Mouse (Mus musculus) liver, embryonic 13.5 days (tissue): Measurements from ENCODE around the gene Adamts17. TPM values are rescaled to one million over a fixed set of nuclear protein-coding genes. Genes with fewer than 3 reads are reported as not detected.

Experiments
- ATAC-seq: fragments of 200-750 bp; cut with Nextera tagmentation; 2 replicates; pipeline ENCODE4 v1.8.0; 2017; ENCODE audit warnings: low read depth, mild to moderate bottlenecking, moderate number of reproducible peaks, moderate library complexity
- DNase-seq: peaks from one replicate; pipeline ENCODE4 v3.0.0; 2022
- H3K27ac ChIP-seq: fragments of 300-500 bp; sonication (generic); 2 replicates; pipeline ENCODE4 v1.5.1; 2015; ENCODE audit warnings: moderate library complexity, mild to moderate bottlenecking, inconsistent platforms
- H3K27me3 ChIP-seq: fragments of 300-500 bp; sonication (generic); 2 replicates; pipeline ENCODE4 v1.6.1; 2015; ENCODE audit warnings: mild to moderate bottlenecking, inconsistent platforms
- H3K36me3 ChIP-seq: fragments of 300-500 bp; sonication (generic); 2 replicates; pipeline ENCODE4 v1.6.1; 2015; ENCODE audit warnings: mild to moderate bottlenecking, inconsistent platforms
- H3K4me1 ChIP-seq: fragments of 300-500 bp; sonication (generic); replicated peaks from 2 replicates; pipeline ENCODE4 v1.6.1; 2015; ENCODE audit warnings: inconsistent platforms
- H3K4me2 ChIP-seq: fragments of 300-500 bp; sonication (generic); 2 replicates; pipeline ENCODE4 v1.6.1; 2015; ENCODE audit warnings: inconsistent platforms, mild to moderate bottlenecking, moderate library complexity
- H3K4me3 ChIP-seq: fragments of 300-500 bp; sonication (generic); replicated peaks from 2 replicates; pipeline ENCODE4 v1.5.1; 2015; ENCODE audit warnings: mild to moderate bottlenecking, inconsistent platforms
- H3K9ac ChIP-seq: fragments of 300-500 bp; sonication (generic); 2 replicates; pipeline ENCODE4 v1.6.1; 2015; ENCODE audit warnings: mild to moderate bottlenecking, inconsistent platforms
- H3K9me3 ChIP-seq: fragments of 300-500 bp; sonication (generic); replicated peaks from 2 replicates; pipeline ENCODE4 v1.6.1; 2016; ENCODE audit warnings: inconsistent platforms
- WGBS: fragments of 180-500 bp; shearing (Covaris S2); methylation state at CpG from one replicate; pipeline ENCODE4 v1.1.7; 2015; ENCODE audit not compliant: insufficient replicate concordance; 5-methylcytosine and 5-hydroxymethylcytosine counted together
- polyA plus RNA-seq: library from polyadenylated mRNA; unstranded; fragments of >200 nt; fragmentation: Nextera tagmentation; extraction: Ambion mirVana; gene quantifications from 2 replicates; pipeline ENCODE4 v1.2.1, GENCODE M21; 2015

The Adamts17 gene
- 0.20 and 0.33 TPM in 2 replicates for polyA plus RNA-seq

- under 1% methylated on average over 30 of the region's 30 CpGs for WGBS
- Histone ChIP-seq H3K4me2 (peak within 1 kb of the TSS; percentile 82), H3K4me1 (peaks cover 10% of the 10 kb centered on the region), H3K36me3 (no peaks in the 10 kb centered on the region), H3K9me3 (no peaks in the 10 kb centered on the region), H3K9ac (peak within 1 kb of the TSS; percentile 8; the same call in 1 of the 2 replicates), H3K27ac (no peak within 1 kb of the TSS), H3K27me3 (peaks cover 43% of the 10 kb centered on the region), H3K4me3 (peak within 1 kb of the TSS; percentile 54)
- ATAC-seq (peak; percentile 92), DNase-seq (peak; percentile 69)
Observed at GRCm38 (mm10) chr7:66839463-66840007, at the start of gene Adamts17. Gene Adamts17 (plus strand): TSS chr7:66839735.

GRCm38 (mm10) chr7:66789860-66790748, 49.4 kb upstream of the Adamts17 start:
- Histone ChIP-seq H3K27me3 (no peaks in the 10 kb centered on the region), H3K27ac (no peak overlapping the region), H3K9me3 (no peaks in the 10 kb centered on the region), H3K4me2 (no peak overlapping the region), H3K4me3 (no peak overlapping the region), H3K36me3 (no peaks in the 10 kb centered on the region), H3K4me1 (peaks cover 8% of the 10 kb centered on the region), H3K9ac (no peak overlapping the region)
- DNase-seq (peak; percentile 1), ATAC-seq (no peak)
- 36% methylated on average over 8 of the region's 8 CpGs for WGBS

- ATAC-seq (no peak), DNase-seq (no peak)
- H3K4me3 ChIP-seq, result no peak overlapping the region
- no peaks in the 10 kb centered on the region for H3K27me3 ChIP-seq
- H3K4me1 ChIP-seq, result peaks cover 8% of the 10 kb centered on the region
- no peak overlapping the region for H3K27ac ChIP-seq
- H3K4me2 ChIP-seq, result no peak overlapping the region
- no peaks in the 10 kb centered on the region for H3K9me3 ChIP-seq
- H3K36me3 ChIP-seq, result no peaks in the 10 kb centered on the region
- 85% methylated on average over 3 of the region's 3 CpGs for WGBS
- no peak overlapping the region for H3K9ac ChIP-seq
Observed at GRCm38 (mm10) chr7:66791022-66791421, 48.5 kb upstream of the Adamts17 start.

GRCm38 (mm10) chr7:66796909-66797308, 42.6 kb upstream of the Adamts17 start:
- Histone ChIP-seq H3K36me3 (no peaks in the 10 kb centered on the region), H3K4me3 (no peak overlapping the region), H3K9ac (no peak overlapping the region), H3K9me3 (no peaks in the 10 kb centered on the region), H3K27me3 (no peaks in the 10 kb centered on the region), H3K27ac (no peak overlapping the region), H3K4me2 (no peak overlapping the region), H3K4me1 (no peaks in the 10 kb centered on the region)
- DNase-seq (no peak), ATAC-seq (no peak)
- 45% methylated on average over 1 of the region's 1 CpGs for WGBS

- DNase-seq (no peak), ATAC-seq (no peak)
- WGBS, result 69% methylated on average over 1 of the region's 1 CpGs
Observed at GRCm38 (mm10) chr7:66797345-66797744, 42.2 kb upstream of the Adamts17 start.

GRCm38 (mm10) chr7:66798826-66799225, 40.7 kb upstream of the Adamts17 start:
- Histone ChIP-seq H3K36me3 (no peaks in the 10 kb centered on the region), H3K27me3 (no peaks in the 10 kb centered on the region), H3K4me2 (no peak overlapping the region), H3K4me3 (no peak overlapping the region), H3K4me1 (no peaks in the 10 kb centered on the region), H3K27ac (no peak overlapping the region), H3K9ac (no peak overlapping the region), H3K9me3 (no peaks in the 10 kb centered on the region)
- WGBS, result 55% methylated on average over 5 of the region's 5 CpGs
- DNase-seq (no peak), ATAC-seq (no peak)

More at GRCm38 (mm10) chr7:66797345-66797744, 42.2 kb upstream of the Adamts17 start:
- Histone ChIP-seq H3K4me3 (no peak overlapping the region), H3K9ac (no peak overlapping the region), H3K9me3 (no peaks in the 10 kb centered on the region), H3K4me1 (no peaks in the 10 kb centered on the region), H3K36me3 (no peaks in the 10 kb centered on the region), H3K27ac (no peak overlapping the region), H3K4me2 (no peak overlapping the region), H3K27me3 (no peaks in the 10 kb centered on the region)

GRCm38 (mm10) chr7:66800784-66801183, 38.8 kb upstream of the Adamts17 start:
- Histone ChIP-seq H3K9me3 (no peaks in the 10 kb centered on the region), H3K4me1 (no peaks in the 10 kb centered on the region), H3K27ac (no peak overlapping the region), H3K4me3 (no peak overlapping the region), H3K9ac (no peak overlapping the region), H3K27me3 (no peaks in the 10 kb centered on the region), H3K36me3 (no peaks in the 10 kb centered on the region), H3K4me2 (no peak overlapping the region)
- DNase-seq (no peak), ATAC-seq (no peak)
- WGBS, result 66% methylated on average over 5 of the region's 5 CpGs

GRCm38 (mm10) chr7:66801785-66802184, 37.8 kb upstream of the Adamts17 start:
- ATAC-seq, result no peak
- Histone ChIP-seq H3K27ac (no peak overlapping the region), H3K9me3 (no peaks in the 10 kb centered on the region), H3K36me3 (no peaks in the 10 kb centered on the region), H3K4me2 (no peak overlapping the region), H3K4me3 (no peak overlapping the region), H3K4me1 (no peaks in the 10 kb centered on the region), H3K27me3 (no peaks in the 10 kb centered on the region), H3K9ac (no peak overlapping the region)
- DNase-seq, result no peak

GRCm38 (mm10) chr7:66803798-66804197, 35.7 kb upstream of the Adamts17 start:
- H3K4me1 ChIP-seq, result no peaks in the 10 kb centered on the region
- no peak overlapping the region for H3K4me2 ChIP-seq
- ATAC-seq (no peak), DNase-seq (no peak)
- H3K27ac ChIP-seq, result no peak overlapping the region
- no peaks in the 10 kb centered on the region for H3K27me3 ChIP-seq
- H3K4me3 ChIP-seq, result no peak overlapping the region
- WGBS, result 32% methylated on average over 5 of the region's 5 CpGs
- no peaks in the 10 kb centered on the region for H3K9me3 ChIP-seq
- no peaks in the 10 kb centered on the region for H3K36me3 ChIP-seq
- H3K9ac ChIP-seq, result no peak overlapping the region

- no peaks in the 10 kb centered on the region for H3K4me1 ChIP-seq
- H3K27ac ChIP-seq, result no peak overlapping the region
- no peaks in the 10 kb centered on the region for H3K9me3 ChIP-seq
- 52% methylated on average over 3 of the region's 3 CpGs for WGBS
- no peak overlapping the region for H3K9ac ChIP-seq
- ATAC-seq (no peak), DNase-seq (no peak)
- no peak overlapping the region for H3K4me3 ChIP-seq
- H3K27me3 ChIP-seq, result no peaks in the 10 kb centered on the region
- no peak overlapping the region for H3K4me2 ChIP-seq
- no peaks in the 10 kb centered on the region for H3K36me3 ChIP-seq
Observed at GRCm38 (mm10) chr7:66806801-66807200, 32.7 kb upstream of the Adamts17 start.

- Histone ChIP-seq H3K9ac (no peak overlapping the region), H3K27me3 (no peaks in the 10 kb centered on the region), H3K27ac (no peak overlapping the region), H3K36me3 (no peaks in the 10 kb centered on the region), H3K4me1 (no peaks in the 10 kb centered on the region), H3K9me3 (no peaks in the 10 kb centered on the region), H3K4me2 (no peak overlapping the region), H3K4me3 (no peak overlapping the region)
- 79% methylated on average over 7 of the region's 7 CpGs for WGBS
- ATAC-seq (no peak), DNase-seq (no peak)
Observed at GRCm38 (mm10) chr7:66810436-66810835, 29.1 kb upstream of the Adamts17 start.

GRCm38 (mm10) chr7:66811294-66811693, 28.2 kb upstream of the Adamts17 start:
- Histone ChIP-seq H3K4me3 (no peak overlapping the region), H3K4me2 (no peak overlapping the region), H3K4me1 (no peaks in the 10 kb centered on the region), H3K36me3 (no peaks in the 10 kb centered on the region), H3K9ac (no peak overlapping the region), H3K27me3 (no peaks in the 10 kb centered on the region), H3K27ac (no peak overlapping the region), H3K9me3 (no peaks in the 10 kb centered on the region)
- DNase-seq, result no peak
- whole genome bisulfite sequencing, result 48% methylated on average over 1 of the region's 1 CpGs
- no peak for ATAC-seq
